Mouse (Mus musculus) kidney, adult 18-20 months (tissue): ENCODE measurements at regions not wholly inside any gene's neighbourhood (a gene's known extent, or its start where the extent isn't known, plus 50 kb on each side); places are given as distances from the start of the nearest gene placed in this dataset.

Source experiments
- DNase-seq: peaks from one replicate; pipeline ENCODE4 v3.0.0; 2021

DNA sequence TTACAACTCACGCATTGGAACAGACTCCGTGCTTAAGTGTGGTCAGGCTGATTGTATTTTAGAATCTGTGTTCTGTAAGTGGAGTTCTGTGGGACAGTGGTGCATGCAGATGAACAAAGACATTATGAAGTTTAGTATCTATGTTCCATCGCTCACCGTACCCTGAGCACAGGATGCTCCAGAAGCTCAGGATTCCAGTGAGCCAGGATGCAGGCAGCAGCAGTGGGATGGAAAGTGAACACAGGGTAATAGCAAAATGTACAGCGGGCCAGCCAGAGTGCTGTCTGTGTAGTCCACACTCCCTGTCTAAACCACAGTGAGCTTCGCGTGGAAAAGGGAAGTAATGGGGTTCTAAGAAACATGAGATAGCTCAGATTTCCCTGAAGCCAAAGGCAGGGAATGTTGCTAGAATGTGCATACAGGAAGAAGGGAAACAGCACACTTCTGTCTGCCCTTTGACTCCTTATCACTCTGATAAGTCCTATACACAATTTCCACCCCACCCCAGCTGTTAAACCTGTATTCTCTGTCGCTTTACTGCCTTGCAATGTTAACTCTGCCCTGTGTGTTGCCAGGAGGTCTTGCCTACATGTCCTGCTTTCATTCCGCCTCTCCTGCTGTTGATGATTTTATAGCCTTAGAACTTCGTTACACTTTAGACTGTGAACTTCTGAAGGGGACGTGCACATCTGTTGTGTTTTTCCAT is 178.3 kb upstream of the Btg1 start:
- no peak for DNase-seq

DNA sequence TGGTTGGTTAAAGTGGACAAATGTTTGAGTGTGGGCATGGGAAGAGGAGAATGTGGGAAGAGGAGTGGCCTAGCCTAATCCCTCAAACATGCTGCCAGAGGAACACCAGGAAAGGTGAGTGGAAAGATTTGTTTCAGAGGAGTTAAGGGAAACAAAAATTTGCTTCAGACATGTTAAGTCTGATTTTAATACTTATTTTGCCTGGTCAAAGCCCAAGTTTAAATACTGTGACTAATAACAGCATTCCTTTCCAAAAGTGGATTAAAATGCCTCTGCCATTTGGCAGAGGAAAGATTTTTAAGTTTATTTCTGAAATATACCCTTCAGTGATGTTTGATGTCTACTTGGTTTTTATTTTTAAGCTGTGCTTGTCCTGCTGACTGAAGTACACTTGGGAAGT is 174.6 kb upstream of the Btg1 start:
- DNase-seq = no peak

DNA sequence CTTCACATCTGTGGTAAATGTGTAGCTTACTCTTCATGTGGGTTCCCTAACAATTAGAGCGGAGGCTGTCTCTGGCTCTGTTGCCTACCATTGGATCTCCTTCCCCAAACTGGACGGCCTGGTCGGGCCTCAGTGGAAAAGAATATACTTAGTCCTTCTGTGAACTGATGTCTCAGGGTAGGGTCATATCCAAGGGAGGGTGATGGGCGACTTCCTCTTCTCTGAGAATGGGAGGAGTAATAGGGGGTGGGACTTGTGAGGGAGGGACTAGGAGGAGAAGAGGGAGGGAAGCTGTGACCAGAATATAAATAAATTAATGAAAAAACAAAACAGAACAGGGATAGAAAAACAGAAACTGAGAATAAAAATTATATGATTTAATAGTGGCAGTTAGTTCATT is 166.5 kb upstream of the Btg1 start:
- DNase-seq = no peak

DNA sequence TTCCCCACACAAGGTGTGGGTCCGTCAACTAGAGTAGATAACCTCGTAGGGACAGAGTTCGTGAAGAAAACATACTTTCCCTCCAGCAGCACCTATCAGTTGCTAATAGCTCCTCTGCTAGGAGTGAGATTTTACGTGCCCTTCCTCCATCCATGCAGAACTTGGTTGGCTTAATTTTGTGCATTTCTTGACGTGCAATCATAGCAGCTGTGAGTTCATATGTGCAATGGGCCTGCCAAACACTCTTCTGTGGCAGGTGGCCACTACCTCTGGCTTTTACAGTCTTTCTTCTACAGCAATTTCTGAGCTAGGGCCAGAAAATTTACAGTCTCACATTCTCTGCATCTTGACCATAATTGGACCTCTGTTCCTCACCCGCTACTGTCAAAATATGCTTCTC is 161.9 kb upstream of the Btg1 start:
- no peak for DNase-seq

DNA sequence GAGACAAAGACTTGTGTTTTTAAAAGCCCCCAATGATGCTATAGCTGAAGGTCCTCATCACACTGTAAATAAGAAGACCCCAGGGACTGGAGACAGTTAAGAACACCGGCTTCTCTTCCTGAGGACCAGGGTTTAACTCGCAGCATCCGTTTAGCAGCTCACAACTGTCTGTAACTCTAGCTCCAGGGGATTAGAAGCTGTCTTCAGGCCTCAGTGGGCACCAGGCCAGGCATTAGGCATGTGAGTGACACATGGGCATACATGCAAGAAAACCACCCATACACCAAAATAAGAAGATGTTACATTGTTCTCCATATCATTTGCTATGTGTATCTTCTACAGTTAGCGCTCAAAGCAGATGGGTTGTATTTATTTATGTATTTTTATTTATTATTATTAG is 158.3 kb upstream of the Btg1 start:
- no peak for DNase-seq

DNA sequence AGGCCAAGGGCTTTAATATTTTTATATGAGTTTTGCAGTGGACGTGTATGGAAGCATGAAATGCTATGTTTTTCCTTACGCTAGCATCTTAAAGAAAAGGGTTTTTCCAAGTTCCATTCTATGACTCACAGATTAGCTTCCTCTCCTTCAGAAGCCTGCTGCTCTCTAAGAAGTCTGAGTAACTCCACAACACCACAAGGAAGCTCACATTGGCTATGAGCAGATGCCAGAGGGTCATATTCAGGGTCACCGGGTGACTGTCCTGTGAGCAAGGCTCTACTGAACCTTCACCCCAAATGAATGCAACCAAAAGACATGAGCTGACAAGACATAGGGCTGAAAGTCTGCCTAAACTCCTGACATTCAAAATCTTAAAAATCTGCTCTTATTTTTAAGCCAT is 157.6 kb upstream of the Btg1 start:
- no peak for DNase-seq

DNA sequence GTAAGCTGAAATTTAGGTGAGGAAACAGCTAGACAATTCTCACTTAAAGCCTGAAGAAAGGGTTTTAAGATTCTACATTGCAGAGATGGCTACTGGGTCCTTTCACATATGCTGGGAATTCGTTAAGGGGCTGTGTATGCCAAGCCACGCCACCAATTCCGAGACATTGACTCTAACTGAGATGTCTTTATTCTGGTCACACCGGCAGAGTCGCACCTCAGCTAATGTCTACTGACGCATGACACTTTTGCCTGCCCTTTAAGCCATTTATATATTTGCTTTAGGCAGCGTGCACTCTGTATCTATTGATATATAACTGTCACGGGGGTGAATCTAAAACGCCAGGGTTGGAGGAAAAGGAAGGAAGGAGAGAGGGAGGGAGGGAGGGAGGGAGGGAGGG is 156.7 kb upstream of the Btg1 start:
- no peak for DNase-seq

DNA sequence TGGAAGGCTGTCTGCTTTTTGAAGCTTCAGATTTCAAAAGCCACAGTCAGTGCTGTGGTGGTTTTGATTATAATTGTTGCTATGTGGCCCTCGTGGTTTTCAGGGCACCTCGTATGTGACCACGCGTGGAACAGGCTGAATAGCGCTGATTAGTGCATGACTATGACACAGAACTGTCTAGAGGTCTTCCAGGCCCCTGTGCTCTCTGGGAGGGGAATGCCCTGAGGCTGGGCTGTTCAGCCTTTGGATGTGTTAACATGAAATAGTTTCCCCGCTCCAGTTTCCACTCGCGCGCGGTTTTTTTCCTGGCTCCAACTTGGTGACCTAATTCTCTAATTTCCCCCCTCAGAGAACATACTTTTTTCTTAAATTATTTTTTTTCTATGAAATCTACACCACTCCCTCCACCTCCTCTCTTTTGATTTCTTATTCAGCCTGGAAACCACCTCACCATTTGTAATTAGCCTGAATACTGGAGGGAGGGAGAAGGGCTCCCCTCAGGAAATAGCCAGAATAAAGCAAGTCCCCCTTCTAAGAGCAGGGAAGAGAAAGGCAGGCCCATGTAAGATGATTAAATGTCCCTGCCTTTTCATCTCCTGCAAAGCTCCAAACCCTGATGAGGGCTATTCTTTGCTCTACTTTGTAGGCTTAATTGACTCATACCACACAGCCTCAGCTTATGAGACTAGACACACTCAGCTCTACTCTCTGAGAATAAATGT is 156.0 kb upstream of the Btg1 start:
- no peak for DNase-seq

DNA sequence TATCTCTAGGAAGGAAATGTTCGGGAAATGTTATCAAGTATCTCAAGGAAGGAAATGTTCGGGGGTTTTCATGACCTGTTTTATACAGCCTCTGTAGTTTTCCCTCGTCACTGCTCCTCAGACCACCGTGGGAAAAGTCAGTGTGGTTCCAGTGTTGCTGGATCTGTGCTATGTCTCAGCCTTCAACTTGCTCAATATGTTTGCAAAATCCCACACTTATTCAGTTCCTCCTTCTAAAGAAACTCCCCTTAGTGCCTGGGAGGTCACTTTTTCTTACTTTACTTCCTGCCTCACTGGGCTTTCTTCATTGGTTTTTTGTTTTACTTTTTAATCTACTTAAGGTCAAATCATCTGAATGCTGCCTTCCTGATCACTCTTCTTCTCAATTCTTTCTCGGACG is 150.8 kb upstream of the Btg1 start:
- no peak for DNase-seq

DNA sequence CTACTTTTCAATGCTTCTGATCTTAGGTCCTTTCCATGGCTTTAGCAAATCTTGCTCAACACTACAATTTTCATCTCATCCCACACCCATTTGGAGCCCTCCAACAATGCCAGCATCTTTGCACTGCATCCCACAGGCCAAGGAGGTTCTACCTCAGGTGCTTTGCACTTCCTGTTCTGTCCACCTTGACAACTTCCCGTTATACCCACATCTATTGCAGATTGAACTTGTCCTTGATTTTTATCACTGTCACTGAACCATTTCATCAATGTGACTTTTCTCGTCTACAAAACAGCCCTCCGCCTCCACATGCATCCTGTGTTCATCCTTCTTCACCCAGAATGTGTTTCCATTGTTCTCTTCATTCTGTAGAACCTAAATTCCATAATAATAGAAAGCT is 150.0 kb upstream of the Btg1 start:
- no peak for DNase-seq

DNA sequence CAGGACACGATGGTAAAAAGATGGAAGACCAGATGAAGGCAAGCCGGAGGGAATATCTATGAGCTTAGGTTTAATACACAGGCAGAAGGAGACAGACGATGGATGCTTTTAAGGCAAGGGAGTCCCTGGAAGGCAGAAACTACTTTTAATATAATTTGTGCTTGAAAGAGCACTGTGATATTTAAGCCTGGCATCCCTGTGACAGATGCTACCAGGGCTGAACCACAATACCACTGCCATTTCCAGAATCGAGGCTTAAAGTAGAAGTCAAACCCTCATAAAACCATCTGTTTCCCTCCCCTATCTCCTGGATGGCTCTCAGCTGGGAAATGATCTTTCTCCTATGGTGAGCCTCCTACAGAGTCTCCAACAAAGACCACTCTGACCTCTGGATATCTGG is 149.1 kb upstream of the Btg1 start:
- DNase-seq = no peak

DNA sequence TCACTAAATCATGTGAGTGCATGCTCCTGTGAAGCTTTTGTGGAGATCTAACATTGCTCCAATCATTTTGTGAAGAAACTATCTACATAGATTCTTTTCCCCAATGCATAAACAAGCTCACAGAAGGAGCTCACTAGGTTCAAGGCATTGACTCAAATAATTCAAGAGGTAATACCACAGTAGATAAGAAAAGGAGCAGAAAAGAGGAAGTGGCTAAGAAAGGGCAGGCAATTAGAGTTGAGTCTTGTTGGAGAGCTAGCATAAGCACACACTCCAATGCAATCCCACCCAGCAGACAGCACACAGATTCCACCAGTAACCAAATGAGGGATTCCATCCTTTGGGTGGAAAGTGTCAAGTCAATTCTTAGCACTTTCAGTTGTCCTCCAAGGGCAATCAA is 145.3 kb upstream of the Btg1 start:
- DNase-seq = no peak

DNA sequence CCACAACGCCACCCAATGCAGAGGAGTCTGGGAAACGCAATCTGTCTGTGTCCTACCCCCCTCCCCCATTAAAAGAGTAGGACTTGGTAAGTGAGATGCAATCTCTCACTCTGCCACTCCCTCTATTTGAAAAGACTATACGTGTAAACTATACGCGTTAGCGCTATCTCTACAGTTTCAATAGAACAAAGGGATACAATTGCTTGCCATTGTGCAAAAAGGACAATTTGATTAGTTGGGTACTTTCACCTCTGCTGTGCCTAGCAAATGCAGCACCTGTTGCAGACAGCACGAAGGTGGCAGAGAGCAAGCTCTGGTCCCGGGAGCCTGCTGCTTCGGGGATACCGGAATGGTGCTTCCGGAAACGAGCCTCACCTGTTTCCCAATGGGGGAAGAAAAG is 137.5 kb upstream of the Btg1 start:
- DNase-seq = no peak

DNA sequence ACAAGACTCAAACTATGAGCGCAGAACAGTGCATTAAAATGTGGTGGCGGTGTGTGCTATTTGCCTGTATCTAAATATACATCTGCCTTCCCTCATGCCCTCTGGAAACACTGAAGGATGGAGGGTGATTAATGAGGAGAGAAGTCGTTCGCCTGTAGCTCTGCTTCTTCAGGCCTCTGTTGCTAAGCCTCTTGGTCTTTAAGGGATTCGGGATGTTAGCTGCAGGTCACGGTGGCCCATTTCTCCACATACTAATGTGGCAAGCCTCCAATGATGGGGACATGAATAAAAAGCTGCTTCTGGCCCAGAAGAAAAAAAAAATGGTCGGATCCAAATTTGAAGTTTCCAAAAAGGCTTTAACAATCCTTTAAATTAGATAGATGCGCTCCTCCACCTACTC is 137.0 kb upstream of the Btg1 start:
- DNase-seq = no peak

DNA sequence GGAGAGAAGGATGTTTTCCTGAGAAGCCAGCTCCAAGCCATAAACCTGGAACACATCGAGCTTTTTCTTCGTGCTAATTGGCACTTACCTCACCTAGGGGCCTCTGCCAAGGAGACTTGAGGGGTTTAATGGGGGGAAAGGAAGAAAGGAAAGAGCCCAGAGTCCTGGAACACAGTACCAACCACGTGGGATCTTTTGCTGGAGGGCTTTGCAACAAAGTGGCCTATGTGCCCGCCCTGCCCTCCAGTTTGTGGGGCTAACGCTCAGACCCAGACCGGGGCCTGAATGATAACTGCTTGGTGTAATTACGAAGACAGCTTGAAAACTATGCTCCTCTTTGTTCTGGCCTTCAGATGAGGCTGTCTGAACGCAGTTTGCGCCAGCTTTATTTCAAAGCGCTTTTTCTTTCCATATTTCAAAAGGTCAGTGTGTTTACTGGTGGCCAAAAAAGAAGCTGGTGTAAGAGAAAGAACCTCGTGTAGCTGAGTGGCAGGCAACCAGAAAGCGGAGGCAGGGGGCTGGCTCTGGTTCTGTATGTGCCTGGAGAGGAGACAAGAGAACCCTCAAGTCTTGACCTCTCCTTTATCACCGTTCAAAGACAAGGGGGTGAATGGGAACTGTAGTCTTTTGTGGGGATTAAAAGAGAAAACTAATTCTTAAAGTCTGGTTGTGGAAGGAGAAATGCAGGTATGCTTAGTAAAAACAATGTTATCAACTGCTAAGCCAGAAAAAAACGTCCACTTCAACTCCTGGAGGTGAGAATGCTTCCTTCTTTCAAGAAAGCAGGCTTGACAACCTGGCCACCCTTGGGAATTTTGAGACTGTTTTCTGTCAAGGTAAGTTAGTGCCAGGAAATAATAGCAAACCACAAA is 136.1 kb upstream of the Btg1 start:
- no peak for DNase-seq

DNA sequence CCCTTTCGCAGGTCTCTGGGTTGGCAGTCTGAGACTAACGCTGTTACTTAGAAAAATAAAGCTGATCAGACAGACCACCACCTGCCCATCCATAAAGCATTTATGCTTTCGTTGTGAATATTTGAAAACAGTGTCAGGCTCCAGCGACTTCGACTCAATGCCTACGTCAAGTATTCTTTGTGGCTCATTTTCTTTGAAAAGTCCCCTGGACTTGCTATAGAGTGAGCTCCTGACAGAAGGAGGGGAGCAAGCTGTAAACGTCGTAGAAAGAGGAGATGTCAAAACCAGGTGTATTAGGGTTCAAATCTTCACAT is 135.5 kb upstream of the Btg1 start:
- DNase-seq = no peak

DNA sequence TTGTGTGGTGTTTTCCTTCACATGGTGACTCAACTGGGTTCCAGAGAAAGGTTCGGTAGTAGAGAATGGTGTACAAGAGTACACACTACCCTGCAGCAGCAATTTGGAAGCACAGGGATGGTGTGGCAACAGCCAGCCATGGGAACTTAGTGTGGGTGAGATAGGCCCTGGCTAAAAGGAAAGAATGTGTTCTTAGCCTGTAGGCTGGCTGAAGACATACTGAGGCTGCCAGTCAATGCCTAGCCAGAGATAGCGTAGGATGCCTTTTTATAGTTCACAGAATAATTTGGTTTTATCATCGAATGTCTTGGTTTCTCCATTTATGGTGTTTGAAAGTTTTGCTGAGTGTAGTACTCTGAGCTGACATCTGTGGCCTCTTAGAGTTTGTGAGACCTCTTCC is 130.1 kb upstream of the Btg1 start:
- no peak for DNase-seq

DNA sequence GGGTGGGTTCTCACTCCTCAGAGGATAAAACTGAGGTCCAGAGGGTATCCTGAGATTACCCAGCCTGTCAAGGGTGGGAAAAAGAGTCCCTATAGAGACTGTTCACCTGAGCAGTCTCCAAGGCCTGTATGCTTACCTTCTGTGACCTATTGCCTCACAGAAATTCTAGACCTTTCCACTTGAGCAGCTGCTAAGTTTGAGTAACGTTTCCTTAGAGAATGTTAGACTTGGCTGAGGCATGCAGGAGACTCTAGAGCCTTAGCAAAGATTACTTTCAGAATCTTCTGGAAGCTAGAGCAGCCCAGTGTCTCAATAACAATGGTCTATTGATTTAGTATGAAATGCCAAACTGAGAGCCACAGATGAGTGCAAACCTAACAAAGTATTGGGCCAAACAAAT is 123.1 kb upstream of the Btg1 start:
- no peak for DNase-seq

DNA sequence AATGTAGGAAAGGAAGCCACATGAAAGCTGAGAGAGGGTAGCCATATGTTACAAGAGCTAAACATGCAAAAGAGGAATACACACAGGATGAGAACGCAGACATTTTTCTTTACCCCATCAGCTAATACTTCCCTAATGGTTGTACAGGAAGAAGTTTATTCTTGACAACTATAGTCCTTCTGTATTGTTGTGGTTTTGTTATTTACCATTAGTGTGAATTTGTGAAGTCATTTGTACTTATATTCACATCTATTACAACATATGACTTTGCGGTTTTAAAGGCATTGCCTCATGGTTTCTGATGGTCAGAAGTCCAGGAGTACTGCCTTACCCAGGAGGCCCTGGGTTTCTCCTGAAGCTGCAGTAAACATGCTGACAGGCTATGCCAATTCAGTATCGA is 120.1 kb upstream of the Btg1 start:
- DNase-seq = no peak

DNA sequence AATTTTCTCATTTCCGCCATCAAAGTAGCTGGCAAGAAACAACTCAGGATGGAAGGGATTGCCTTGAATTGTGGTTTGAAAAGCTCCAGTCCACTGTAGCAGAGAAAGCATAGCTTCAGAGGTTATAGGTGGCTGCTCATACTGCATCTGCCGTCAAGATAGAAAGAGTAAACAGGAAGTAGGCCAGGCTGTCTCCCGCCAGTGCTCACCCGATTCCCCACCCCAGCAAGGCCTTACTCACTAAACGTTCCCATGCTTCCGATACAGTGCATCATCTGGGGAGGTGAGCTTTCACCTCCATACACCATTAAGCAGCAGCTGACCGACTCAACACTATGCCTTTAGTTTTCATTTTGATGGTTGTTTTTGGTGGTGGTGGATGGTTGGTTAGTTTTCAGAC is 119.3 kb upstream of the Btg1 start:
- DNase-seq = no peak

DNA sequence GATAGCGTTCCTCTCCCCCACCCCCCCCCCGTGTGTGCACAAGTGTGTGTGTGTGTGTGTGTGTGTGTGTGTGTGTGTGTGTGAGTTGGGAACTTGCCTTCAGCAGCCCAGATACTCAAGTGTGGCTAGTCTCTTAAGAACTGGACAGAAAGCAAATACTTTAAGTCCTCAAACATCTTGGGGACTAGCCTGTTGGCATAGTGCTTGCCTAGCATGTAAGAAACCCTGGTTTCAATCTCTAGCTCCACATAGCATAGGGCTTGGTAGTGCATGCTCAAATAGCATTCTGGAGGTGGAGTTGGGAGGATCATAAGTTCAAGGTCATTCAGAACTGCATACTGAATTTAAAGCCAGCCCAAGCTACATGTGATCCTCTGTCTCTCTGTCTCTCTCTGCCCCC is 117.5 kb upstream of the Btg1 start:
- no peak for DNase-seq

DNA sequence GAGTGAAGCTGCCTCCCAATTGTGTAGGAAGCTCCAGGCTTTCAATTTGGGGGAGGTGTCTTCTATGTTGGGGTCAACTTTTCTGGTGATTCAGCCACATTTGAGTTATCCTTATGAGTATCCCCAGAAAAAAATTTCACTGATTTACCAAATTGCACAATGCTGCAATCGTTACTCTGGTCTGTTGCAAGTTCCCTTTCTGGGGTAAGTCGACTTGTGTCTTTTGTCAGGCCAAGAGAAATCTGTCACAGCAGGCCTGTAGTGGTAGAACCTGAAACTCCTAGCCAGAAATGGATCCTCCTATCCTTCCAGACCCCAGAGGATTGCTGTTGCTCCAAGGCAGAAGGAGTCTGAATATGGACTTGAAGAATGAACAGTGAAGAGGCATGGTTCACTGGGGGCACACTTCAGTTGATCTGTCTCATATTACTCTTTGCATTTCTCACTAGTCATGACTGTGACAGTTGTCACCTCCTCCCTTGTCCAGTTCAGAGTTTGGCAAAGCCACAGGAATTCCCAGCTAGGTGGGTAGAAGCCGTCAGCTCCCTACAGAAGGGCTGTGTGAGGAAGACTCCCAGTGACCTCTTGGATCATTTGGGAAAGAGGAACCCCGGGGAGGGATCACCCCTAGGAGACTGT is 114.6 kb upstream of the Btg1 start:
- DNase-seq = no peak

DNA sequence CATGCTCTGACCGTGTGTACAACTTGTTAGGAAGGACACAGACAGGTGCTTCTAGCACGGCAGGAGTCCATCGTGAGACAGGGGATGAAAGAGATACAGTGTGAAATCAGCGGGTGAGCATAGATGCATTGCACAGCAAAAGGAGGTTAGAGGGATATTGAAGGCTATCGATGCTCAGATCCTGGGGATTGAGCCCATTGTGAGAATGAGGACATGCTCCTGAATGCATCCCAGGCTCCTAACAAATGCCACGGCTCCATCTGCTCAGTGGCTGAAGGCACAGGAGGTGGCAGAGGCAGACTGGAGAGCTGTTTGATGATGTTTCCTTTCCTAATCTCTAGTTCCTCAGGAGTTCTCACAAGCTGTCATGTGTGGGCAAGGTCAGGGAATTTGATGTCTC is 114.1 kb upstream of the Btg1 start:
- DNase-seq = no peak

DNA sequence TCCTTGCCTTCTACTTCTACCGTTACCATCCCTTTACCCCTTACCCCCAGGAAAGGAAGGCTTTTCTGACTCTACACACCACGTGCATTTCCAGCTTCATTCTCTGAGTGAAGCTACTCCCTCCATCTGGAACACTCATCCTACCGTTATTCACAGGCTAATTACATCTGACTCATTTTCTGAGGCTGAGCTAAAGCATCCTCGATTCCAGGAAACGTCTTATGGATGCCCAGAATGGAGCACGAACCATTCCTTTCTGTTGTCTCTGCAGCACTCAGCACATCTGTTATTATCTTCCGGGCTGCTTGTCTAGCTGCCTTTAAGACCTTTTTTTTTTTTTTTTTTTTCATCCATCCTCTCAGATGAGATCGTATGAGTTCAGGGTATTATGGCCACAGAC is 112.5 kb upstream of the Btg1 start:
- no peak for DNase-seq
